Mouse (Mus musculus): ENCODE data around the gene Capza2. TPM values are rescaled to one million over a fixed set of nuclear protein-coding genes. Genes with fewer than 3 reads are reported as not detected.

Gene Capza2
- polyA plus RNA-seq, 1 experiment from 2014 or later: 259 TPM

GRCm38 (mm10) chr6:17611352-17612010 lies 24.6 kb upstream of the Capza2 start:
- no peaks in the 10 kb centered on the region for H3K27me3 ChIP-seq (ENCODE audit: control insufficient read depth, insufficient read depth, low read length)
- no peaks in the 10 kb centered on the region for H3K9me3 ChIP-seq (ENCODE audit: control insufficient read depth, low read length)
- 88% methylated on average over 11 of the region's 11 CpGs for WGBS
- no peaks in the 10 kb centered on the region for H3K4me1 ChIP-seq (ENCODE audit: control insufficient read depth, insufficient read depth, low read length)
- no peak overlapping the region for H3K4me3 ChIP-seq (ENCODE audit: low read depth, low read length)
- no peak overlapping the region for H3K27ac ChIP-seq (ENCODE audit: low read depth, low read length)
- no peak for ATAC-seq (ENCODE audit: insufficient read depth, low FRiP score, low TSS enrichment)
- H3K36me3 ChIP-seq (ENCODE audit: control insufficient read depth, insufficient read depth, low read length): no peaks in the 10 kb centered on the region
- no peak overlapping the region for H3K4me2 ChIP-seq (ENCODE audit: low read depth)
- H3K9ac ChIP-seq (ENCODE audit: low read length): no peak overlapping the region
- no peak for DNase-seq (ENCODE audit: low spot score)

GRCm38 (mm10) chr6:17612652-17613051 lies 23.4 kb upstream of the Capza2 start:
- Histone ChIP-seq H3K9me3 (ENCODE audit: control insufficient read depth, low read length) (no peaks in the 10 kb centered on the region), H3K4me2 (ENCODE audit: low read depth) (no peak overlapping the region), H3K4me3 (ENCODE audit: low read depth, low read length) (no peak overlapping the region), H3K27ac (ENCODE audit: low read depth, low read length) (no peak overlapping the region), H3K27me3 (ENCODE audit: control insufficient read depth, insufficient read depth, low read length) (no peaks in the 10 kb centered on the region), H3K9ac (ENCODE audit: low read length) (no peak overlapping the region), H3K4me1 (ENCODE audit: control insufficient read depth, insufficient read depth, low read length) (no peaks in the 10 kb centered on the region), H3K36me3 (ENCODE audit: control insufficient read depth, insufficient read depth, low read length) (no peaks in the 10 kb centered on the region)
- 83% methylated on average over 4 of the region's 4 CpGs for whole genome bisulfite sequencing
- DNase-seq (ENCODE audit: low spot score): no peak
- ATAC-seq (ENCODE audit: insufficient read depth, low FRiP score, low TSS enrichment): no peak

- Histone ChIP-seq H3K9me3 (ENCODE audit: control insufficient read depth, low read length) (no peaks in the 10 kb centered on the region), H3K4me2 (ENCODE audit: low read depth) (no peak overlapping the region), H3K9ac (ENCODE audit: low read length) (no peak overlapping the region), H3K27me3 (ENCODE audit: control insufficient read depth, insufficient read depth, low read length) (no peaks in the 10 kb centered on the region), H3K27ac (ENCODE audit: low read depth, low read length) (no peak overlapping the region), H3K4me3 (ENCODE audit: low read depth, low read length) (no peak overlapping the region), H3K36me3 (ENCODE audit: control insufficient read depth, insufficient read depth, low read length) (no peaks in the 10 kb centered on the region), H3K4me1 (ENCODE audit: control insufficient read depth, insufficient read depth, low read length) (no peaks in the 10 kb centered on the region)
- DNase-seq (ENCODE audit: low spot score) (no peak), ATAC-seq (ENCODE audit: insufficient read depth, low FRiP score, low TSS enrichment) (no peak)
- WGBS: 84% methylated on average over 4 of the region's 4 CpGs
Measured at GRCm38 (mm10) chr6:17620823-17621222, 15.2 kb upstream of the Capza2 start.

GRCm38 (mm10) chr6:17621436-17621835 lies 14.6 kb upstream of the Capza2 start:
- Histone ChIP-seq H3K4me1 (ENCODE audit: control insufficient read depth, insufficient read depth, low read length) (no peaks in the 10 kb centered on the region), H3K4me3 (ENCODE audit: low read depth, low read length) (no peak overlapping the region), H3K27ac (ENCODE audit: low read depth, low read length) (no peak overlapping the region), H3K4me2 (ENCODE audit: low read depth) (no peak overlapping the region), H3K27me3 (ENCODE audit: control insufficient read depth, insufficient read depth, low read length) (no peaks in the 10 kb centered on the region), H3K9ac (ENCODE audit: low read length) (no peak overlapping the region), H3K36me3 (ENCODE audit: control insufficient read depth, insufficient read depth, low read length) (no peaks in the 10 kb centered on the region), H3K9me3 (ENCODE audit: control insufficient read depth, low read length) (no peaks in the 10 kb centered on the region)
- 75% methylated on average over 3 of the region's 3 CpGs for WGBS
- ATAC-seq (ENCODE audit: insufficient read depth, low FRiP score, low TSS enrichment) (no peak), DNase-seq (ENCODE audit: low spot score) (no peak)

GRCm38 (mm10) chr6:17628701-17629455 lies 7.2 kb upstream of the Capza2 start:
- Histone ChIP-seq H3K4me2 (ENCODE audit: low read depth) (no peak overlapping the region), H3K9ac (ENCODE audit: low read length) (no peak overlapping the region), H3K4me1 (ENCODE audit: control insufficient read depth, insufficient read depth, low read length) (no peaks in the 10 kb centered on the region), H3K27me3 (ENCODE audit: control insufficient read depth, insufficient read depth, low read length) (no peaks in the 10 kb centered on the region), H3K27ac (ENCODE audit: low read depth, low read length) (no peak overlapping the region), H3K36me3 (ENCODE audit: control insufficient read depth, insufficient read depth, low read length) (no peaks in the 10 kb centered on the region), H3K4me3 (ENCODE audit: low read depth, low read length) (no peak overlapping the region), H3K9me3 (ENCODE audit: control insufficient read depth, low read length) (no peaks in the 10 kb centered on the region)
- 66% methylated on average over 6 of the region's 6 CpGs for WGBS
- ATAC-seq (ENCODE audit: insufficient read depth, low FRiP score, low TSS enrichment) (no peak), DNase-seq (ENCODE audit: low spot score) (no peak)

GRCm38 (mm10) chr6:17629756-17630155 lies 6.3 kb upstream of the Capza2 start:
- Histone ChIP-seq H3K36me3 (ENCODE audit: control insufficient read depth, insufficient read depth, low read length) (no peaks in the 10 kb centered on the region), H3K4me3 (ENCODE audit: low read depth, low read length) (no peak overlapping the region), H3K27ac (ENCODE audit: low read depth, low read length) (no peak overlapping the region), H3K27me3 (ENCODE audit: control insufficient read depth, insufficient read depth, low read length) (no peaks in the 10 kb centered on the region), H3K4me1 (ENCODE audit: control insufficient read depth, insufficient read depth, low read length) (no peaks in the 10 kb centered on the region), H3K4me2 (ENCODE audit: low read depth) (no peak overlapping the region), H3K9me3 (ENCODE audit: control insufficient read depth, low read length) (no peaks in the 10 kb centered on the region), H3K9ac (ENCODE audit: low read length) (no peak overlapping the region)
- DNase-seq (ENCODE audit: low spot score): no peak
- 75% methylated on average over 5 of the region's 5 CpGs for WGBS
- no peak for ATAC-seq (ENCODE audit: insufficient read depth, low FRiP score, low TSS enrichment)

GRCm38 (mm10) chr6:17631611-17632010 lies 4.4 kb upstream of the Capza2 start:
- Histone ChIP-seq H3K36me3 (ENCODE audit: control insufficient read depth, insufficient read depth, low read length) (no peaks in the 10 kb centered on the region), H3K27ac (ENCODE audit: low read depth, low read length) (no peak overlapping the region), H3K4me1 (ENCODE audit: control insufficient read depth, insufficient read depth, low read length) (no peaks in the 10 kb centered on the region), H3K27me3 (ENCODE audit: control insufficient read depth, insufficient read depth, low read length) (no peaks in the 10 kb centered on the region), H3K4me3 (ENCODE audit: low read depth, low read length) (no peak overlapping the region), H3K9ac (ENCODE audit: low read length) (no peak overlapping the region), H3K9me3 (ENCODE audit: control insufficient read depth, low read length) (no peaks in the 10 kb centered on the region), H3K4me2 (ENCODE audit: low read depth) (no peak overlapping the region)
- ATAC-seq (ENCODE audit: insufficient read depth, low FRiP score, low TSS enrichment) (no peak), DNase-seq (ENCODE audit: low spot score) (no peak)
- 78% methylated on average over 5 of the region's 5 CpGs for WGBS

GRCm38 (mm10) chr6:17633819-17634218 lies 2.2 kb upstream of the Capza2 start:
- Histone ChIP-seq H3K9me3 (ENCODE audit: control insufficient read depth, low read length) (no peaks in the 10 kb centered on the region), H3K27ac (ENCODE audit: low read depth, low read length) (no peak overlapping the region), H3K4me1 (ENCODE audit: control insufficient read depth, insufficient read depth, low read length) (peaks cover 7% of the 10 kb centered on the region; the same call in 1 of the 2 replicates), H3K36me3 (ENCODE audit: control insufficient read depth, insufficient read depth, low read length) (no peaks in the 10 kb centered on the region), H3K4me3 (ENCODE audit: low read depth, low read length) (no peak overlapping the region), H3K27me3 (ENCODE audit: control insufficient read depth, insufficient read depth, low read length) (no peaks in the 10 kb centered on the region), H3K9ac (ENCODE audit: low read length) (no peak overlapping the region), H3K4me2 (ENCODE audit: low read depth) (no peak overlapping the region)
- 66% methylated on average over 3 of the region's 3 CpGs for WGBS
- ATAC-seq (ENCODE audit: insufficient read depth, low FRiP score, low TSS enrichment) (no peak), DNase-seq (ENCODE audit: low spot score) (no peak)

GRCm38 (mm10) chr6:17634992-17635391 lies 1.0 kb upstream of the Capza2 start:
- no peak overlapping the region for H3K27ac ChIP-seq (ENCODE audit: low read depth, low read length)
- no peak overlapping the region for H3K4me3 ChIP-seq (ENCODE audit: low read depth, low read length)
- H3K4me2 ChIP-seq (ENCODE audit: low read depth): no peak overlapping the region
- H3K4me1 ChIP-seq (ENCODE audit: control insufficient read depth, insufficient read depth, low read length): peaks cover 7% of the 10 kb centered on the region; the same call in 1 of the 2 replicates
- H3K27me3 ChIP-seq (ENCODE audit: control insufficient read depth, insufficient read depth, low read length): no peaks in the 10 kb centered on the region
- ATAC-seq (ENCODE audit: insufficient read depth, low FRiP score, low TSS enrichment) (no peak), DNase-seq (ENCODE audit: low spot score) (no peak)
- H3K9me3 ChIP-seq (ENCODE audit: control insufficient read depth, low read length): no peaks in the 10 kb centered on the region
- WGBS: 84% methylated on average over 3 of the region's 3 CpGs
- no peak overlapping the region for H3K9ac ChIP-seq (ENCODE audit: low read length)
- H3K36me3 ChIP-seq (ENCODE audit: control insufficient read depth, insufficient read depth, low read length): no peaks in the 10 kb centered on the region

Data from neural tube, embryonic 11.5 days (tissue).